In genomic region chr15:97400866-97401265, GRCm38 (mm10) we compare ENCODE assay signal across 17 mouse cellular contexts.
"Had no signal": no experiment of that assay in that cellular context is flagged by ENCODE, and none has a peak within 500 bp of the region (broad histone marks: within the 10 kb centered on the region; RNA-seq: fewer than 3 reads in every experiment).

No protein-coding gene starts in this region.

- ATAC-seq: intestine, postnatal 0 days; midbrain, embryonic 15.5 days had no signal

- H3K4me3 ChIP-seq: layer of hippocampus, adult 2 months; left cerebral cortex, adult 2 months; liver, embryonic 13.5 days; midbrain, embryonic 12.5 days; midbrain, embryonic 15.5 days; myocyte had no signal

- H3K4me1 ChIP-seq: midbrain, embryonic 12.5 days; midbrain, embryonic 15.5 days had no signal

- H3K9ac ChIP-seq: liver, embryonic 13.5 days; midbrain, embryonic 12.5 days; midbrain, embryonic 15.5 days had no signal

- H3K27ac ChIP-seq: kidney, postnatal 0 days; layer of hippocampus, adult 2 months; left cerebral cortex, adult 2 months; liver, embryonic 13.5 days; midbrain, embryonic 12.5 days; midbrain, embryonic 15.5 days; stomach, postnatal 0 days had no signal

- H3K4me2 ChIP-seq: liver, embryonic 13.5 days; midbrain, embryonic 12.5 days; midbrain, embryonic 15.5 days had no signal

- H3K27me3 ChIP-seq: liver, embryonic 13.5 days; midbrain, embryonic 12.5 days; midbrain, embryonic 15.5 days had no signal

- H3K9me3 ChIP-seq: liver, embryonic 13.5 days; midbrain, embryonic 12.5 days; midbrain, embryonic 15.5 days had no signal

- DNase-seq: kidney, adult 2 months; kidney, postnatal 25 days; layer of hippocampus, adult 9-11 months; liver, embryonic 13.5 days; lung, adult 2 months; lung, postnatal 14 days; lung, postnatal 4 days; right cerebral cortex, postnatal 14 days; right cerebral cortex, postnatal 4 days had no signal

- H3K36me3 ChIP-seq: liver, embryonic 13.5 days; midbrain, embryonic 12.5 days; midbrain, embryonic 15.5 days had no signal
